Mouse (Mus musculus) naive thymus-derived CD4-positive, alpha-beta T cell, adult 5 months (primary cell): ENCODE data around the gene Gm42957. TPM values are rescaled to one million over a fixed set of nuclear protein-coding genes. Genes with fewer than 3 reads are reported as not detected.

Experiments used
- polyA plus RNA-seq: library from polyadenylated mRNA; unstranded; fragments of 100-300 nt; shearing (Covaris generic); gene quantifications from one replicate; pipeline ENCODE4 v1.2.1, GENCODE M21; 2017

The Gm42957 gene
- polyA plus RNA-seq, result 0.14 TPM

DNA sequence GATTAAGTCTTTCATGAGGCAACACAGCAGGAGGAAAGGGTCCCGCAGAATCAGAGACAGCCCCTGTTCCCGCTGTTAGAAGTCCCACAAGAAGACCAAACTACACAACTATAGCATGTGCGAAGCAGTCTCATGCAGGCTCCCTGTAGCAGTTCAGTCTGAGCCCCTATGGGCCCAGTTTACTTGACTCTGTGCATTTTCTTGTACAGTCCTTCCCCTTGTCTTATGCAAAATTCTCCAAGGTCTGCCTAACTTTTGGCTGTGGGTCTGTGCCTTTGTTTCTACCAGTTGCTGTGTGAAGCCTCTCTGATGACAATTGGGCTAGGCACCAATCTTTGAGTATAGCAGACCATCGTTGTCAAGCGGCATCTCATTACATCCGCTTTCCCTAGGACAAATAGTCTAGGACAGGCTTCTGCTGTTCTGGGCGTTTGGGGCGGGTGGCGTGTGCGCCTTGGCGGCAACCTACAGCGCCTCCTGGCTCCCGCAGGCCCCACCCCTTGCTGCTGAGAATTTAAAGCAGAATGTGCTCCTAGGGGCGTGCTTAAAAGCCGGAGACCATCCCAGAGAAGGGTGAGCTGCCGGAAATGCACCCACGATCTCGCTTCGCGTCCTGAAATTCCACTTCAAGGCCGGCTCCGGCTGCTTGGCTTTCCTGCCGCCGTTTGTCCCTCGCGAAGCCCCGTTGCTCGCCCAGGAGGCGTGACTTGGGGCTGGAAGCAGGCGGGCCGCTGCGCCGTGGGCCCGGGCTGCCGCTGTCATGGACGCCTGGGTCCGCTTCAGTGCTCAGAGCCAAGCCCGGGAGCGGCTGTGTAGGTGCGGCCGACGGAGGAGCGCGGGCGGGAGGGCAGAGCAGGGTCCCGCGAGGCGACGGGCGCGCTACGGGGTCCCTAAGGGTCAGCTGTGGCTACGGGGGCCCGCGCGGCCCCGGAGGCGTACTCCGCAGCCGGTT is at the start of gene Gm42957, which contains the start of gene Pex11b:
Gm42957 (plus strand) TSS at position 547 of the 952 bp plus-strand sequence.
Pex11b (plus strand) TSS at position 449 of the 952 bp plus-strand sequence.

DNA sequence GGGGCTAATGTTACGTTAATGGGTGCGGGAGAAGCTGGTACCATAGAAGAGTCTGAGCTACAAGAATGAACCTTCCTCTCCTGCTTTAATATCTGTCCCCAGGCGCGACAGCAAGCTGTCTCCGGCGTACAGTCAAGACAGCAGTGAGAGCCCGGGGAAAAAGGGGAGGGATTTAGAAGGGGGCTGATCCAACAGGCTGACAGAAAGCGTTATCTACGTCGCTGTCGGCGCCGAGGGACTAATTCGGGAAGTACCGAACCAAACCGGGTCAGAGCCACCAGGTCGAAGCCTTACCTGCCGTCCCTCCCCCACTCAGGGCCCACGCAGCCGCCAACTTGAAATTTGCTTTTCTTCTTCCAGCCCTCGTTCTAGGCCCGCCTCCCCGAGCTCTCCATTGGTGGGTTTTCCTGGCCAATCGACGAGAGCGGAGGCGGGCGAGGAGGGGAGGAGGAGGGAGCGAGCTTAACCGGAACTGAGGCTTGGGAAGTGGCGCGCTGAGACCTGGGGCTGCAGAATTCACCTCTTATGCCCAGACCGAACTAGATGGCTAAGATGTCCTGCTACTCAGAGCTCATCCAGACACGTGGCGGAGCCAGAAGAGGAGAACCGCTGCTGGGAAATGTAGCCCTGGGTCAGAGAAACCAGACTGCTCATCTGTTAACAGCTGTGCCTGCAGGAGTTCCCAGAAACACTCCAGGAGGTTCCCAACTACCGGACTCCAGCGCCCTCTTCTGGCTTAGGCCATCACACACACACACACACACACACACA is 41.3 kb upstream of the Gm42957 start, which contains the start of gene Polr3gl:
Polr3gl (minus strand) TSS at position 392 of the 771 bp plus-strand sequence.

DNA sequence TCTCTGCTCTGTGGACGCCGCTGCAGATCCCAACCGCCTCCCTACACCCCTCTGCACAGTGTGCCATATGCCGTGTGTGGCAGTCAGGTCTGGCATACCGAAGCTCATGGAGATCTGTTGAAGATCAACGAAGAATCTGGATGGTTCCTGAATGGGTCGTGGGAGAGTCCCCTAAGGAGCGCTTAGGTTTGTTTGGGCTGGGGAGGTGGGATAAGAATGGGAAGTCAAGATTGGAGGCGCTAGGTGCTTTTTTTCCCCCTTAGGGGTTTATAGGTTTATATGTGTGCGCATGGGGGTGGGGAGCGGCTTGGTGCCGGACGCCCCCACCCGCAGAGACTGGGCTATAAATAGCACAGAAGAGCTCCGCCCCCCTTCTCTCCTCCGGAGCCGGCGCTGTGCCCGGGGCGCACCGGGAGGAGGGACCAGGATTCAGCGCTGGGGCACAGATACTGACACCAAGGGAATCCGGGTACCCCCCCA is 39.0 kb upstream of the Gm42957 start, which contains the start of gene Ankrd34a:
Ankrd34a (plus strand) TSS at position 409 of the 480 bp plus-strand sequence.

DNA sequence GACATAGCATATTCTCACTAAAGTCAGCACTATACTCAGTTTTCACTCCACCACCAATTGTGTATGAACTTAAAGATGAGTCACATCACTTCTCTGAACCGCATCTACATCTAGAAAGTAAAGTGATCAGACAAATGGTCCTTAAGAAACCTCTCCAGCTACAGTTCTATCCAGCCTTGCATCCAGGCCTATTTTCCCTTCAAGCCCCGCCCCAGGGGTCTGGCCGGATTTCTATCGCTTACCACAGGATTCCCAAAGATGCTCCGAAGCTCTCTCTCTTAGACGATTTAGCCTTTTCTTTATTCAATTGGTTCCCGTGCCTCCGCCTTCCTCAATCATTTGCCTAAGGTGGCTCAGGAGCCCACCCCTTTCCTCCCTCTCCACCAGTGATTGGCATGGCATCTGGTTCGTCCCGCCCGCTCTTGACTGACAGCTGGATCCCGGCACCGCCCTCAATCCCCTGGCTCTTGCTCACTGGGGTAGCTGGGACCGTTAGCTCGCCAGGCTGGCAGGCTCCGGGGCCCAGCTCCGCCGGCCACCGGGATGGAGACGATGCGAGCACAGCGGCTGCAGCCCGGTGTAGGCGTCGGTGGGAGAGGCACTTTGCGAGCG is 34.5 kb upstream of the Gm42957 start, which contains the start of gene Lix1l:
Lix1l (plus strand) TSS at position 511 of the 612 bp plus-strand sequence.

DNA sequence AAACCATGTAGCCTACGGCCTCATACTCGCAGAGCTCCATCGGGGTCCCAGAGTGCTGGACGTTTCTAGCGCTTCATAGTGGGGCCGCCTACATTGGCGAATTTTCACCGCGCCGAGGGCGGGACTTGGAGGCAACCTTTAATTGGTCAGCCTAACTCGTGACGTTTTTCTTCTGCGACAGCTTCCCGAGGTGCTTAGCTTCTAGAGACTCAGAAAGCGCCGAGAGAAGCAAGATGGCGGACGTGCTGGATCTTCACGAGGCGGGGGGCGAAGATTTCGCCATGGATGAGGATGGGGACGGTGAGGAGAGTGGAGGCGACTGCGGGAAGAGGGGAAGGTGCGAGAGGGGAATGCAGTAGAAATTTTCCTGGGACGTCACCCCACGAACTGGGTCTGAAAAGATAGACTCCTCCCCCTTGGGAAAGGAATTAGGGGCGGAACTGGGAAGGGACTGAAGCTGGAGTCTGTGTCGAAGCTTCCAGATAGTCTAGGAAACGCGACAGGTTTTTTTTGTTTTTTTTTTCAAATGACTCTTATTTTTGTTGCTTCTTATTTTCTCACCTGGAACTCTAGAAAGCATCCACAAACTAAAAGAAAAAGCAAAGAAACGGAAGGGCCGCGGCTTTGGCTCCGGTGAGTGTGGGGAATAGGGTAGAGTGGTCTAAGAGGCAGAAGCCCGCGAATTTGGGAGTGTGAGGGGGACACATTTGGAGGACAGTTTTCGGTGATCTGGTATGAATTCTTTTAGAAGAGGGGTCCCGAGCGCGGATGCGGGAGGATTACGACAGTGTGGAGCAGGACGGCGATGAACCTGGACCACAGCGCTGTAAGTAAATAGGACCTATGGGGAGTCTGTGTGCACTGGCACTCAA is 5.3 kb upstream of the Gm42957 start, which contains the start of gene Rbm8a:
Rbm8a (plus strand) TSS at position 205 of the 872 bp plus-strand sequence.

DNA sequence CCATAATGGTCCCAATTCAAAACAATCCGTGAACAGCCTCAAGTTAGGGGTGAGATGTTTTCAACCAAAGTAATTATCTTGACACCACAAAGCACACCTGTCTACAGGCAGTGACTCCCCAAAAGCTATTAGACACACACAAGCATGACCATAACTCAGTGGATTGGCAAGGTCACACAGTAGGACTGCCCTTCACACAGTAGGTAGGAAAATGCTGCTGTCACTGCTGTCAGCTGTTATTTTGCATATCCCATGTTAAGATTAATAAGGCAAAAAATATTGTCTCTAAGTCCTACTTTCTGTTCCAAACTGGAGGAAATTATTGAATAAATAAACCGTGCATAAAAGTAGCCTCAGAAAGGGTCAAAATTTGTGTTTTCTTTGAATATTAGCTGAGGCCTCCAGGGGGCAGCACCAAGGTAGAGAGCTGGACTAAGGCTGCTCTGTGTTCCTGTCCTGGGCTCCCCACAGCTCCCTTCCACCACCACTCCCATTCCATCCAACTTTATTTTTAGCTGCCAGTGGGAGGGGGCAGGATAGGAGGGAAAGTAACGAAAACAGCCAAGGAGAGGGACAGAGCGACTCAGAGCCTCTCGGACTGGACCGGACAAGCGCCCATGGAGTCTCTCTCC is 9.9 kb downstream of the Gm42957 start, which contains the start of gene Itga10:
Itga10 (plus strand) TSS at position 567 of the 632 bp plus-strand sequence.

DNA sequence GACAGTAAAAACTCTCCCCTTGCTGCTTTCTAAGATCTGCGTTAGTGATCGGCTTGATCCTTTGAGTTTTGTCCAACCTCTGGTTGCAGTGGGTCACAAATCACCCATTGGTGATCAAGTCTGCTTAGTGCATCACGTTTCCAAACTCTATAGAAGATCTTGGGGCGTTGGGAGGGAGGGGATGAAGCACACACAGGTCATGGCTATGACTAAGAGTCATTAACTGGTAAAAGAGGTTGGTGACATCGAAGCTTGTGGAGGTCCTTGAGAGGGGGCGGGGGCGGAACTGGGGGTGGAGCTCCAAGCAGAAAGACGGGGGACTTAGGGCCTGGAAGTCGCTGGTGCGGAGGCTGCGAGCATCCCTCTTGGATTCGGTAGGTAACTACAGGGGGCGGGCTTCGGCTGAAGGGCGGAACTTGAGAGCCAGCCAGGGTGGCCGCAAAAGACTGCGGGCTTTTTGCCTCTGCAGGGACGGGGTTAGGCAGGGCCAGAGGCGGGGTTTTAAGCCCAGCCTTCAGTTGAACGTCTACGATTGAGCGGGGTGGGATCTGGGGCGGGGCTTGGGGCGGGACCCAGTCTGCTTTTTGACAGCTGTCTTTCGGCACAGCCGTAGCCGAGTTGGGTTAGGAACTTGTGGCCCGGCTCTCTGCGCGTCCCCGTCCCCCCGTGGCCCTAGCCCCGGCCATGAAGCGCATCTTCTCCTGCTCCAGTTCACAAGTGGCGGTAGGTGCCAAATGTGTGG is 34.6 kb downstream of the Gm42957 start, which contains the start of gene Ankrd35:
Ankrd35 (plus strand) TSS at position 405 of the 742 bp plus-strand sequence.

DNA sequence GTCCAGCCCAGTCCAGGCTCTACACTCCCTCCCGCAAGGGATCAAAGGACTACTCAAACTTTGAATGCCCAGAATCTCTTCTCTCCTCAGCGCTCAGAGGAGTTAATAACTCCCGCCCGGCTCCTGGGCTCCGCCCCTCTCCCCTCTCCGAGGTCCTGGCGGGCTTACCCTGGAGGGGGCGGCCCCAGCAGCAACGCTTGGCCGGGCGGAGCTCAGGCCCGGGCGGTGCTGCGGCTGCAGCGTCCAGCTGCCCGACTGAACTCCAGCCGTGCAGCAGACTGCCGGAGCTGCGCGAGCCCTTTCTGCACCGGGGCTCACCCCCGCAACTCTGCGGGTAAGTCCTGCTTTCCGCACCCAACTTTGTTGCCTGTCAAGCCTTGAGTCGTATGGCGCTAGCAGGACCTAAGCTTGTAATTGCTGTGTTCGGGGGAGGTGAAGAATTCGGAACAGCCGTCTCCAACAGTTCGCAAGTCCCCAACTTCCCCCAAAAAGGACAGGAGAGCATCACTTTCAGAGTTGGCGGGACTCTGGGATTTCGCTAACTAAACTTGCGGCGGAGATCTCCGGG is 61.0 kb downstream of the Gm42957 start, which contains the start of gene Pias3:
Pias3 (plus strand) TSS at position 187 of the 568 bp plus-strand sequence.

Other genes with a start within 250 kb of the Gm42957 start
- gene BC107364, start 183.2 kb upstream of the Gm42957 start, polyA plus RNA-seq, result not detected
- gene Hfe2, start 110.3 kb upstream of the Gm42957 start, polyA plus RNA-seq, result not detected
- 837 TPM for gene Txnip, start 77.5 kb upstream of the Gm42957 start, polyA plus RNA-seq
- not detected for gene Gm16253, start 58.5 kb upstream of the Gm42957 start, polyA plus RNA-seq
- 23.8 TPM for gene Polr3gl, start 41.3 kb upstream of the Gm42957 start, polyA plus RNA-seq
- not detected for gene Ankrd34a, start 38.8 kb upstream of the Gm42957 start, polyA plus RNA-seq
- gene Lix1l, start 34.3 kb upstream of the Gm42957 start, polyA plus RNA-seq, result not detected
- gene Rbm8a, start 5.5 kb upstream of the Gm42957 start, polyA plus RNA-seq, result 150 TPM
- gene Pex11b, start 98 bp upstream of the Gm42957 start, polyA plus RNA-seq, result 31.2 TPM
- gene Itga10, start 10.1 kb downstream of the Gm42957 start, polyA plus RNA-seq, result 0.29 TPM
- not detected for gene Ankrd35, start 34.7 kb downstream of the Gm42957 start, polyA plus RNA-seq
- gene Pias3, start 60.9 kb downstream of the Gm42957 start, polyA plus RNA-seq, result 8.3 TPM
- 0.53 TPM for gene Nudt17, start 73.1 kb downstream of the Gm42957 start, polyA plus RNA-seq
- gene Polr3c, start 92.2 kb downstream of the Gm42957 start, polyA plus RNA-seq, result 63.3 TPM
- 111 TPM for gene Rnf115, start 92.2 kb downstream of the Gm42957 start, polyA plus RNA-seq
- gene Pdzk1, start 193.8 kb downstream of the Gm42957 start, polyA plus RNA-seq, result not detected
- gene Cd160, start 193.9 kb downstream of the Gm42957 start, polyA plus RNA-seq, result 3.5 TPM